Mouse (Mus musculus): ENCODE measurements around the gene Aipl1. TPM values are rescaled to one million over a fixed set of nuclear protein-coding genes. Genes with fewer than 3 reads are reported as not detected.

Aipl1 gene
- total RNA-seq, 2 experiments from 2014 or later = not detected

DNA sequence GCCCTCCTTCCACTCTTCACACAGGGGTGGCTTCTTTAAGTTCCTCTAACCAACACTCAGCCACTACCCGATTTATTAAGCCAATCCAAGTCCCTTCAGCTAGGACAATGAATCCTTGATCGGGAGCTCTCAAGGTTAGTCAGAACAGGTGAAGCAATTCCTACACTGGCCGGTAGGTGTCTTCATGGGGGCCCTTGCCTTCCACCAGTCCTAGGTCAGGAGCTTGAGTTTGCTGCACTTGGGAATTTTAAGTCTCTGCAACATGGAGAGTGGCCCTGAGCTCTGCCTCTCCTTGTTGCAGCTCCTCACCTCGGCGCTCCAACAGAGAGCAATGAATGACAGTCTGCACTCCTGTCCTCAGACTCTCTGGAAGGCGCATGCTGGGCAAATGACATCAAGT, 29.0 kb upstream of the Aipl1 start:
- no peak for DNase-seq (ENCODE audit: extremely low spot score in 1 of 2, low spot score in 2 of 2)

DNA sequence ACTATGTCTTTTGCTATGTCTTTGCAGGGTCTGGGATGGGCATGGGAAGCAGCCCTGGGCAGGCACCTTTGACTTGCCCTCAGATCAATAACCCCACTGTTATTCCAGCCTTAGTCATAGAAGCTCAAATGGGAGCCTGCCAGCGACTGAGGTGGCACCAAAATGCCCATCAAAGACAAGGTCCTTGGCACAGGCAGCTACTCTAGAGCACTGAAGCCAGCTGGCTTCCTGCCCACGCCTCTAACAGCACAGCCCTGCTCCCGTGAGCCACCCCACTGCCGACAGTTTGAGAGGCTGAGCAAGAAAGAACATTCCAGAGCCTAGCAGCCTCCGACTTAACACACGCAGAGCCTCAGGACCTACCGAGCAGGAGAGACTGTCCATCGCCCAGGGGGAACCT, 27.8 kb upstream of the Aipl1 start:
- Histone ChIP-seq H3K27ac (no peak overlapping the region), H3K4me3 (no peak overlapping the region)
- TF ChIP-seq CTCF (IDR thresholded peaks at IDR 0.05) = no peak
- no peak for DNase-seq (ENCODE audit: extremely low spot score in 1 of 2, low spot score in 2 of 2)
- intact Hi-C loops (cut with DNase I) = no loop called here

More for the DNA sequence above, 29.0 kb upstream of the Aipl1 start:
- Histone ChIP-seq H3K27ac (no peak overlapping the region), H3K4me3 (no peak overlapping the region)
- peak; percentile 49 for TF ChIP-seq CTCF (IDR thresholded peaks at IDR 0.05)
- intact Hi-C loops (cut with DNase I) = no loop called here

DNA sequence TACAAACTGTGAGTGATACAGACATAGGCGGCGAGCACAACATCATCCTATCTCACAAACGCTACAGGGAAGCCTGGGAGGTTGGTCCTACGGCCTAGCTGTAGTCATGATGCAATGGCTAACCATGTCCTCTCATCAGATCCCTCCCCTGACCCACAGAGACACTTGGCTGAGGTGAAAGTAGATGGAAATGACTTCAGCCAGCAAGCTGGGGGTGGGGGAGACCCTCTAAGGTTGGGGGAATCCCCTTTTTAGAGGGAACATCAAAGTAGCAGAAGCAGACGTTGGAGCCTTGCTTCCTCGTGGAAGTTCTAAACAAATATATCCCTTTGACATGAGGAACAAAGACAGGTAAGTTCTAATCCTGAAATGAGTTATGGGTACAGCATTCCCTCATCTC, 27.1 kb upstream of the Aipl1 start:
- intact Hi-C loops (cut with DNase I) = no loop called here
- no peak for TF ChIP-seq CTCF (IDR thresholded peaks at IDR 0.05)
- no peak for DNase-seq (ENCODE audit: extremely low spot score in 1 of 2, low spot score in 2 of 2)
- H3K4me3 ChIP-seq = no peak overlapping the region
- H3K27ac ChIP-seq = no peak overlapping the region

DNA sequence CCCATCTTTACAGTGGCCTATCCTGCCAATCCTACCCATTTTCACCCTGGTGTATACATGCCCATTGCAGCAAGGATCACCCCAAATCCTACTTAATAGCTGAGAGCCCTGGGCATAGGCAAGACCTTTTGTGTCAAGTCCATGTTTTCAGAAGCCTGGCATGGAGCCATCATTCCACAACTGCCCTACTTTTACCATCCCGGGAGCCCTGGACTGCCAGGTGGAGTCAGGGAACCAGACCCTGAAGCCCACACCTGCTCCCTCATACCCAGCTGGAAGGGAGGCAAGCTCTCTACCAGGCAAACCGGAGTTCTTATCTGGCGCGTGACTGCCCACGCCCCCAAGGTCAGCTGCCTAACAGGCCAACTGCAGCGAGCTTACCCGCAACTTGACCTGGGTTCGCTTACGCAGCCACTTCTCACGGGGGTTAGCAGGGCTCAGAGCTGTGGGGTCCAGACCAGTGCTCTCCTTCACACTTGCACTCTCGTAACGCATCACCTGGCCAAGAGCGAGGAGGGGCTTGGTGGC, 23.8 kb upstream of the Aipl1 start:
- no peak for DNase-seq (ENCODE audit: extremely low spot score in 1 of 2, low spot score in 2 of 2)
- H3K27ac ChIP-seq = no peak overlapping the region
- H3K4me3 ChIP-seq = no peak overlapping the region
- intact Hi-C loops (cut with DNase I) = no loop called here
- TF ChIP-seq CTCF (IDR thresholded peaks at IDR 0.05) = no peak

DNA sequence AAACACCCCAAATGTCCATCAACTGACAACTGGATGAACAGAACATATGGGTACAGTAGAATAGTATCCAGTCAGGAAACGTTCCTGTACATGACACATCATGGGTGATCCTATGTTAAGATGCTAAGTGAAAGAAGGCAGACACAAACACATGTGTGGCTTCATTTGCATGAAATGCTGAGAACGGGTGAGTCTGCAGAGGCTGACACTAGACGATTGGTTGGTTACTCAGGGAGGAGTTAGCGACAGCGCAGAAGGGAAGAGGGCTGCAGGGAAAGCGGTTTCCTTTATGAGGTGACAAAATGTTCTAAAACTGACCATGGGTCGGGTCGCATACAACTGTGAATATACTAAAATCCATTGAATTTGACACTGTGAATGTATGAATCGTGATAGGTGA, 23.1 kb upstream of the Aipl1 start:
- TF ChIP-seq CTCF (IDR thresholded peaks at IDR 0.05) = no peak
- intact Hi-C loops (cut with DNase I) = no loop called here
- no peak for DNase-seq (ENCODE audit: extremely low spot score in 1 of 2, low spot score in 2 of 2)
- no peak overlapping the region for H3K27ac ChIP-seq
- H3K4me3 ChIP-seq = no peak overlapping the region

DNA sequence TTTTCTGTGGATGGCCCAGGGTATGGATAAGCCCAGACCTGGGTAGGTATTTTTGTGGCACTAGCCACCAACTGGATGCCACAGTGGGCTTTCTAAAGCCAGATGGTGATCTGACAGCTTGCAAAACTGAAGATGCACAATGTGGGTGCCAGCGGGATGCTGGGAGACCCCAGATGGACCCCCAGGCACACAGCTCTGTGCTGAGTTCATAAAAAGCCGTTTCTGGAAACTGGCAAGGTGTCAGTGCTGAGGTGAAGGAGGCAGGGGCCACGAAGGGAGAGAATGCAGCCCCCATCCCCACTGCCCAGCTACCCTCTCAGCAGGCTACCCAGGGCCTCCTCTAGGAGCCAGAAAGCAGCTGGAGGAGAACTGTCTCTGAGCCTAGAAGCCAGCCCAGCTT, 19.9 kb upstream of the Aipl1 start:
- Histone ChIP-seq H3K4me3 (no peak overlapping the region), H3K27ac (no peak overlapping the region)
- TF ChIP-seq CTCF (IDR thresholded peaks at IDR 0.05) = no peak
- DNase-seq (ENCODE audit: extremely low spot score in 1 of 2, low spot score in 2 of 2) = no peak
- intact Hi-C loops (cut with DNase I) = no loop called here

DNA sequence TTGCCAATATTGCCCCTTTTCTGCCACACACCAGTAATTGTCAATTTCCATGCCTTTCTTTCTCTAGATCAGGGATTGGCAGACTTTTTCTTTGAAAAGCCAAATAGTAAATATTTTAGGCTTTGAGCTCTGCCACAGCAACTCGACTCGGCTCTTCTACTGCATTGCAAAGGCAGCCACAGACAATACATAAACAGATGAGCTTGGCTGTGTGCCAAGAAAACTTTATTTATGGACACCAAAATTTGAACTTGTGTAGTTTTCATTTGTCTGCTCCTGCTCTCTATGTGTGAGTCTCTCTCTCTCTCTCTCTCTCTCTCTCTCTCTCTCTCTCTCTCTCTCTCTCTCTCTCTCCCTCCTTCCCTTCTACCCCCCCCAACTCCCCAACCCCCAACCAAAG, 17.9 kb upstream of the Aipl1 start:
- no peak overlapping the region for H3K27ac ChIP-seq
- intact Hi-C loops (cut with DNase I) = no loop called here
- no peak overlapping the region for H3K4me3 ChIP-seq
- DNase-seq (ENCODE audit: extremely low spot score in 1 of 2, low spot score in 2 of 2) = no peak
- TF ChIP-seq CTCF (IDR thresholded peaks at IDR 0.05) = no peak

DNA sequence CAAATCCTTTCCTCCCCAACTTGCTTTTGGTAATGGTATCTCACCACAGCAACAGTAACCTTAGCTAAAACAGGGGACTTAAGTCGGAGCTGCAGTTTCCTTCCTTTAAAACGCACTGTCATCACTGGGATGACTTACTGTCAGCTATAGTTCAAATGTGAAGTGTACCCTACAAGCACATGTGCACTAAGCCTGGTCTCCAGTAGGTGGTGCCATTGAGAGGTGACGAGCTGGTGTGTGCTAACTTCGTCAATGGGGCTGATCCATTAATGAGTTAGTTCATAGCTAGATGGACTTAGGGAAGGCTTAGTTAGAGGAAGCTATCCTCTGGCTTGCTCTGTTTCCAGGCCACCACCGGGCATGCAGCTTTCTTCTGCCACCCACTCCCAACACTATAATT, 15.3 kb upstream of the Aipl1 start:
- DNase-seq (ENCODE audit: extremely low spot score in 1 of 2, low spot score in 2 of 2) = peak; percentile 73 to 75
- intact Hi-C loops (cut with DNase I) = loop anchor here (5.0 kb wide), 2 partner anchors 80 to 155 kb away; partner anchors contain the start of genes 4933427D14Rik, Gm43951 and Txndc17
- Histone ChIP-seq H3K4me3 (no peak overlapping the region), H3K27ac (no peak overlapping the region)
- TF ChIP-seq CTCF (IDR thresholded peaks at IDR 0.05) = peak; percentile 83

DNA sequence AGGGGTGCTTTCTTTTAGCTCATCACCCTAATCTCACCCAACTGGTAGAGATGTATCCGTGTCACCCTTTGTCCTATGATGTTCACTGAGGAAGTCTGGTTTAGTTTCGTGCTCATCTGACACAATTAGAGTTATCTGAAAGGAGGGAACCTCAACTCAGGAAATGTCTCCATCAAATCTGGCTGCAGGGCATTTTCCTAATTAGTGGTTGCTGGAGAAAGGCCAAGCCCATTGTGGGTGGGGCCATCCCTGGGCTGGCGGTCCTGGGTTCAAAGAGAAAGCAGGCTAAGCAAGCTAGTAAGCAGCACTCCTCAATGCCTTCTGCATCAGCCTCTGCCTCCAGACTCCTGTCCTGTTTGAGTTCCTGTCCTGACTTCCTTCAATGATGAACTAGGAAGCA, 14.9 kb upstream of the Aipl1 start:
- TF ChIP-seq CTCF (IDR thresholded peaks at IDR 0.05) = no peak
- intact Hi-C loops (cut with DNase I) = loop anchor here (5.0 kb wide), 2 partner anchors 80 to 155 kb away; partner anchors contain the start of genes 4933427D14Rik, Gm43951 and Txndc17

DNA sequence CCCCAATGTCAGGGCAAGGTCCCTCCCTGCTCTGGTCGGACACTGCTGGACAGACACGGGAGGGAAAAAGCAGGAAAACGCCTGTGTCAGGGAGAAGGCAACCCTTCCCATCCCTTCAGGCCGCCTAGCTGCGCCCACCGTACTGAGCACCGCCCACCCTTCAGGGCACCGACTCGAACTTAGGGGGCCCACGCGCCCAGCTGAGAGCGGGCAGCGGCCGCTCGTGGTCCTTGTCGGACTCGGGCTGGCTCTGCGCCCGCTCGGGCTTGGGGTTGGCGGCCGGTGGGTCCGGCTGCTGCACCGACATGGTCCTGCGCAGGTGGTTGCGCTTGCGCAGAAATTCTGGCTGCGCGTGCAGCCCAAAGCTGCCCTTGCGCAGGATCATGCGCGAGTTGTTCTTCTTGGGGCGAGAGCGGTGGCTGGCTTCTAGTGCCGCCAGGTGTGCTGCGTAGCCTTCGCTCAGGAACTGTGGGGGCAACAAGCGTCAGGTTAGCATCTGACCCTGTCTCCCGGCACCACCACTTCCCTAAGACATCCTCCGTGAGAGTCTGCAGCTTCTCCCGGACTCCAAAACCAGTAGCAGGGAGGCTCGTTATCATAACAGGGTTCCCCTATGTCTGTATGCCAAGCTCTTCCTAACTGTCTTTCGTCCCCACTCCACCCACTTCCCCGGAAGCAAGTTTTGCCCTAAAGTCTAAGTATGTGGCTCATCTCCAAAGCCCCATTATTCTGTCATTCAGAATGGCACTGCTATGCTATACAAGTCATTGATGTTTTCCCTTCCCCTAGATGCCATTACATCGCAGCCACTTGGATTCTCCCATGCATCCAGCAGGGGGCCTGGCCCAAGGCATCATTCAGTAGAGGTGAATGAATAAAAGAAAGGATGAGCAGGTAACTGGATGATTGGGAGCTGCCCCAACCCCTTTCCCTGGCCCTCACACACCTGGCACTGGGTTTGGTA, 13.9 kb upstream of the Aipl1 start:
- H3K4me3 ChIP-seq = peak overlapping the region; percentile 51
- peak; percentile 59 for TF ChIP-seq CTCF (IDR thresholded peaks at IDR 0.05)
- intact Hi-C loops (cut with DNase I) = loop anchor here (5.0 kb wide), 2 partner anchors 81 to 156 kb away; partner anchors contain the start of genes 4933427D14Rik, Gm43951 and Txndc17
- peak overlapping the region; percentile 65 for H3K27ac ChIP-seq
- DNase-seq (ENCODE audit: extremely low spot score in 1 of 2, low spot score in 2 of 2) = peak; percentile 65 to 68

More for the DNA sequence above, 14.9 kb upstream of the Aipl1 start:
- no peak for DNase-seq (ENCODE audit: extremely low spot score in 1 of 2, low spot score in 2 of 2)
- H3K27ac ChIP-seq = no peak overlapping the region; the same call in 1 of the 2 replicates
- no peak overlapping the region for H3K4me3 ChIP-seq

DNA sequence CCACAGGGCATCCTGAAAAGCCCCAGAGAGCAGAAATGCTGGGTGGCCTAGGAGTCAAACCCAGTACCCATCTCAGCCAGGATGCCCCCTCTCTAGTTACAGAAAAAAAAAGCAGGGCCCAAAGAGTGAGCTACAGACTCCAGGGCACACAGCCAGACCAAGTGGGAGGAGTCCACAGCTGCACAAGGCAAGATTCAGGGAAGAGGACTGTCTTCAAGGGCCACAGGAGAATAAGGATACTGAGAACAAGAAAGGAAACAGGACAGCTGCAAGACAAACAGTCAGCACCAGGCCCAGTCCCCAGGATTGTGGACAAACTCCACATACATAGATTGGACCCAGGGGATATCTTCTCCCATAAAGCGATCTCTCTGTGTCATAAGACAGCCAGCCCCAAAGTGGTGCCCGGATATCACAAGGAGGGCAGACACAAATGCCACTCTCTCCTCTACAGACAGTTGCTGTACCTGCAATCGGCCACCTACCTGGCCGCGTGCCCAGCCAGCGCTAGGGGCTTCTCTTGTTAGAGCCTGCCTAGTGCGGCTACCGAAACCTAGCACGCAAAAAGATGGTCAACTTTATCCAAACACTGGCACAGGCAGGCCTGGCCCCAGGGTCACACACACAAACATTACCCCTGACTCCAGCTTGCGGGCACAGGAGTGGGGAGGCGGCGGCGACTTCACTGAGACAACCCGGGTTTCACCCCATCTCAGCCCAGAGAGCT, 13.0 kb upstream of the Aipl1 start:
- no peak for DNase-seq (ENCODE audit: extremely low spot score in 1 of 2, low spot score in 2 of 2)
- H3K27ac ChIP-seq = peak overlapping the region; percentile 65; the same call in 1 of the 2 replicates
- H3K4me3 ChIP-seq = peak overlapping the region; percentile 51
- intact Hi-C loops (cut with DNase I) = loop anchor here (5.0 kb wide), 2 partner anchors 82 to 157 kb away; partner anchors contain the start of genes 4933427D14Rik, Gm43951 and Txndc17
- no peak for TF ChIP-seq CTCF (IDR thresholded peaks at IDR 0.05)
